Mouse (Mus musculus) hindbrain, embryonic 11.5 days (tissue): ENCODE data around the gene Brd9. TPM values are rescaled to one million over a fixed set of nuclear protein-coding genes. Genes with fewer than 3 reads are reported as not detected.

Experiments used
- ATAC-seq: fragments of 200-750 bp; cut with Nextera tagmentation; 2 replicates; pipeline ENCODE4 v1.8.0; 2017; ENCODE audit warnings: mild to moderate bottlenecking, moderate TSS enrichment, moderate library complexity; ENCODE audit not compliant: low FRiP score
- DNase-seq: peaks from one replicate; pipeline ENCODE4 v3.0.0-alpha.2; 2015; ENCODE audit warnings: low spot score
- H3K27ac ChIP-seq: fragments of 300-500 bp; sonication (generic); 2 replicates; pipeline ENCODE4 v1.5.1; 2014; ENCODE audit warnings: mild to moderate bottlenecking, low read depth, low read length
- H3K27me3 ChIP-seq: fragments of 300-500 bp; sonication (generic); 2 replicates; pipeline ENCODE4 v1.6.1; 2014; ENCODE audit warnings: mild to moderate bottlenecking, low read length, moderate library complexity, mixed read lengths; ENCODE audit not compliant: control insufficient read depth, insufficient read depth
- H3K36me3 ChIP-seq: fragments of 300-500 bp; sonication (generic); 2 replicates; pipeline ENCODE4 v1.6.1; 2014; ENCODE audit warnings: mild to moderate bottlenecking, low read length, moderate library complexity, mixed read lengths; ENCODE audit not compliant: control insufficient read depth, insufficient read depth
- H3K4me1 ChIP-seq: fragments of 300-500 bp; sonication (generic); replicated peaks from 2 replicates; pipeline ENCODE4 v1.6.1; 2014; ENCODE audit warnings: low read length, mixed read lengths; ENCODE audit not compliant: control insufficient read depth, insufficient read depth
- H3K4me2 ChIP-seq: fragments of 300-500 bp; sonication (generic); replicated peaks from 2 replicates; pipeline ENCODE4 v1.6.1; 2014; ENCODE audit warnings: mild to moderate bottlenecking, low read depth, low read length
- H3K4me3 ChIP-seq: fragments of 300-500 bp; sonication (generic); 2 replicates; pipeline ENCODE4 v1.5.1; 2014; ENCODE audit warnings: low read depth, low read length
- H3K9ac ChIP-seq: fragments of 300-500 bp; sonication (generic); 2 replicates; pipeline ENCODE4 v1.6.1; 2014; ENCODE audit warnings: low read depth, low read length
- H3K9me3 ChIP-seq: fragments of 300-500 bp; sonication (generic); 2 replicates; pipeline ENCODE4 v1.6.1; 2016; ENCODE audit warnings: low read length; ENCODE audit not compliant: control insufficient read depth
- WGBS: fragments of 180-500 bp; shearing (Covaris S2); extraction: QIAGEN DNeasy Blood & Tissue Kit; methylation state at CpG from one replicate; pipeline ENCODE4 v1.1.7; 2014; 5-methylcytosine and 5-hydroxymethylcytosine counted together
- polyA plus RNA-seq: library from polyadenylated mRNA; unstranded; fragments of >200 nt; fragmentation: Nextera tagmentation; extraction: Ambion mirVana; gene quantifications from 2 replicates; pipeline ENCODE4 v1.2.1, GENCODE M21; 2014

The Brd9 gene
- polyA plus RNA-seq, result 76.7 and 77.5 TPM in 2 replicates

GRCm38 (mm10) chr13:73937321-73938176 lies at the start of gene Brd9, which contains the start of gene Trip13:
Gene Brd9, plus strand, starts transcription at chr13:73937811.
Gene Trip13, minus strand, starts transcription at chr13:73937784.
- Histone ChIP-seq H3K27me3 (no peaks in the 10 kb centered on the region), H3K9me3 (no peaks in the 10 kb centered on the region), H3K4me3 (peak within 1 kb of the TSS; percentile 81), H3K9ac (peak within 1 kb of the TSS; percentile 79), H3K4me1 (peaks cover 7% of the 10 kb centered on the region), H3K4me2 (peak within 1 kb of the TSS; percentile 72), H3K36me3 (peaks cover 3% of the 10 kb centered on the region; the same call in 1 of the 2 replicates), H3K27ac (peak within 1 kb of the TSS; percentile 79)
- peak; percentile 98 for ATAC-seq
- WGBS, result under 1% methylated on average over 82 of the region's 82 CpGs
- DNase-seq, result peak; percentile 94

- Histone ChIP-seq H3K9ac (no peak overlapping the region), H3K4me1 (no peaks in the 10 kb centered on the region), H3K9me3 (no peaks in the 10 kb centered on the region), H3K4me3 (no peak overlapping the region), H3K27ac (no peak overlapping the region), H3K4me2 (no peak overlapping the region), H3K36me3 (no peaks in the 10 kb centered on the region), H3K27me3 (no peaks in the 10 kb centered on the region)
- WGBS, result 43% methylated on average over 6 of the region's 6 CpGs
- peak; percentile 20 for DNase-seq
- no peak for ATAC-seq
These were observed 45.0 kb upstream of the Brd9 start for GRCm38 (mm10) chr13:73892493-73893178.

- H3K9ac ChIP-seq, result no peak overlapping the region
- H3K4me3 ChIP-seq, result no peak overlapping the region
- DNase-seq (no peak), ATAC-seq (no peak)
- no peaks in the 10 kb centered on the region for H3K36me3 ChIP-seq
- H3K27me3 ChIP-seq, result no peaks in the 10 kb centered on the region
- 85% methylated on average over 3 of the region's 3 CpGs for WGBS
- no peaks in the 10 kb centered on the region for H3K9me3 ChIP-seq
- H3K4me1 ChIP-seq, result no peaks in the 10 kb centered on the region
- no peak overlapping the region for H3K27ac ChIP-seq
- H3K4me2 ChIP-seq, result no peak overlapping the region
These were observed 40.0 kb upstream of the Brd9 start for GRCm38 (mm10) chr13:73897561-73897960.

- H3K9ac ChIP-seq, result no peak overlapping the region
- no peaks in the 10 kb centered on the region for H3K36me3 ChIP-seq
- 84% methylated on average over 5 of the region's 5 CpGs for whole genome bisulfite sequencing
- no peak overlapping the region for H3K4me2 ChIP-seq
- H3K4me3 ChIP-seq, result no peak overlapping the region
- H3K4me1 ChIP-seq, result no peaks in the 10 kb centered on the region
- no peaks in the 10 kb centered on the region for H3K27me3 ChIP-seq
- no peaks in the 10 kb centered on the region for H3K9me3 ChIP-seq
- DNase-seq (no peak), ATAC-seq (no peak)
- no peak overlapping the region for H3K27ac ChIP-seq
These were observed 30.5 kb upstream of the Brd9 start for GRCm38 (mm10) chr13:73907136-73907535.

- Histone ChIP-seq H3K36me3 (no peaks in the 10 kb centered on the region), H3K4me2 (no peak overlapping the region), H3K27ac (no peak overlapping the region), H3K9me3 (no peaks in the 10 kb centered on the region), H3K9ac (no peak overlapping the region), H3K27me3 (no peaks in the 10 kb centered on the region), H3K4me1 (no peaks in the 10 kb centered on the region), H3K4me3 (no peak overlapping the region)
- 63% methylated on average over 2 of the region's 2 CpGs for WGBS
- peak; percentile 45; the same call in 1 of the 2 replicates for ATAC-seq
- peak; percentile 59 for DNase-seq
These were observed 29.8 kb upstream of the Brd9 start for GRCm38 (mm10) chr13:73907683-73908412.

GRCm38 (mm10) chr13:73913066-73913465 lies 24.5 kb upstream of the Brd9 start:
- ATAC-seq, result no peak
- H3K27me3 ChIP-seq, result no peaks in the 10 kb centered on the region
- no peak overlapping the region for H3K27ac ChIP-seq
- no peak for DNase-seq
- no peak overlapping the region for H3K4me2 ChIP-seq
- H3K36me3 ChIP-seq, result no peaks in the 10 kb centered on the region
- no peaks in the 10 kb centered on the region for H3K4me1 ChIP-seq
- H3K9me3 ChIP-seq, result no peaks in the 10 kb centered on the region
- H3K9ac ChIP-seq, result no peak overlapping the region
- H3K4me3 ChIP-seq, result no peak overlapping the region
- WGBS, result 95% methylated on average over 4 of the region's 4 CpGs

- no peak overlapping the region for H3K27ac ChIP-seq
- H3K27me3 ChIP-seq, result no peaks in the 10 kb centered on the region
- DNase-seq (no peak), ATAC-seq (no peak)
- no peak overlapping the region for H3K4me2 ChIP-seq
- WGBS, result 93% methylated on average over 10 of the region's 10 CpGs
- H3K9ac ChIP-seq, result no peak overlapping the region
- H3K36me3 ChIP-seq, result no peaks in the 10 kb centered on the region
- no peak overlapping the region for H3K4me3 ChIP-seq
- H3K9me3 ChIP-seq, result no peaks in the 10 kb centered on the region
- H3K4me1 ChIP-seq, result no peaks in the 10 kb centered on the region
These were observed 5.4 kb upstream of the Brd9 start for GRCm38 (mm10) chr13:73932201-73932600.

- 14% methylated on average over 5 of the region's 5 CpGs for WGBS
- no peak for ATAC-seq
- peak overlapping the region; percentile 81 for H3K4me3 ChIP-seq
- no peaks in the 10 kb centered on the region for H3K27me3 ChIP-seq
- peak overlapping the region; percentile 72 for H3K4me2 ChIP-seq
- DNase-seq, result no peak
- H3K9me3 ChIP-seq, result no peaks in the 10 kb centered on the region
- peak overlapping the region; percentile 79 for H3K9ac ChIP-seq
- H3K27ac ChIP-seq, result no peak overlapping the region
- H3K36me3 ChIP-seq, result no peaks in the 10 kb centered on the region
- peaks cover 7% of the 10 kb centered on the region for H3K4me1 ChIP-seq
These were observed 682 bp upstream of the Brd9 start for GRCm38 (mm10) chr13:73936938-73937320.
